26 mouse cellular contexts compared by ENCODE assay signal in genomic region chr5:151037871-151038270, GRCm38 (mm10).
DNase-seq lines count a peak whose midpoint lies in the region; ATAC-seq lines count a peak whose summit lies in the region.
"Had no signal": no experiment of that assay in that cellular context is flagged by ENCODE, and none has a peak within 500 bp of the region (broad histone marks: within the 10 kb centered on the region; RNA-seq: fewer than 3 reads in every experiment).

No protein-coding gene starts in this region.

- H3K27ac ChIP-seq in forebrain, embryonic 11.5 days (ENCODE audit: low read depth, low read length), result no peak overlapping the region
- no peak overlapping the region for H3K27ac ChIP-seq in forebrain, embryonic 12.5 days
- H3K27ac ChIP-seq in hindbrain, embryonic 16.5 days (ENCODE audit: low read depth, low read length), result no peak overlapping the region
- H3K27ac ChIP-seq in hindbrain, embryonic 11.5 days (ENCODE audit: low read depth, low read length), result no peak overlapping the region
- H3K27ac ChIP-seq: heart, embryonic 13.5 days; hindbrain, embryonic 13.5 days; kidney, embryonic 15.5 days; limb, embryonic 13.5 days; lung, embryonic 15.5 days; midbrain, embryonic 10.5 days had no signal

- H3K27me3 ChIP-seq in forebrain, embryonic 11.5 days (ENCODE audit: control insufficient read depth, insufficient read depth, low read length), result no peaks in the 10 kb centered on the region
- no peaks in the 10 kb centered on the region for H3K27me3 ChIP-seq in forebrain, embryonic 12.5 days
- no peaks in the 10 kb centered on the region for H3K27me3 ChIP-seq in hindbrain, embryonic 16.5 days (replicated peaks; ENCODE audit: control insufficient read depth, insufficient read depth, low read length)
- H3K27me3 ChIP-seq in hindbrain, embryonic 11.5 days (ENCODE audit: control insufficient read depth, insufficient read depth, low read length), result no peaks in the 10 kb centered on the region
- H3K27me3 ChIP-seq: CH12.LX; heart, embryonic 13.5 days; hindbrain, embryonic 13.5 days; kidney, embryonic 15.5 days; limb, embryonic 13.5 days; lung, embryonic 15.5 days had no signal

- H3K4me3 ChIP-seq in forebrain, embryonic 11.5 days (ENCODE audit: low read depth, low read length), result no peak overlapping the region
- no peak overlapping the region for H3K4me3 ChIP-seq in forebrain, embryonic 12.5 days (replicated peaks)
- H3K4me3 ChIP-seq in hindbrain, embryonic 16.5 days (ENCODE audit: low read length), result no peak overlapping the region
- H3K4me3 ChIP-seq in hindbrain, embryonic 11.5 days (ENCODE audit: low read depth, low read length), result no peak overlapping the region
- H3K4me3 ChIP-seq: erythroblast, embryonic 14.5 days; heart, embryonic 13.5 days; hindbrain, embryonic 13.5 days; kidney, embryonic 15.5 days; limb, embryonic 13.5 days; lung, embryonic 15.5 days; midbrain, embryonic 10.5 days had no signal

- ATAC-seq in cerebellum, adult (ENCODE audit: insufficient number of reproducible peaks, low FRiP score, low TSS enrichment), result 0 out of 2 replicates have a peak, but pooled peaks have one; percentile 40
- no peak for ATAC-seq in forebrain, embryonic 11.5 days (replicated peaks; ENCODE audit: low FRiP score)
- no peak for ATAC-seq in forebrain, embryonic 12.5 days (ENCODE audit: low FRiP score)
- 0 out of 2 replicates have a peak, but pooled peaks have one; percentile 45 for ATAC-seq in hindbrain, embryonic 16.5 days
- ATAC-seq in hindbrain, embryonic 11.5 days (ENCODE audit: low FRiP score), result no peak
- ATAC-seq: activated CD4-positive, CD25-positive, alpha-beta regulatory T cell, adult 4 months; forebrain, embryonic 14.5 days had no signal

- no peaks in the 10 kb centered on the region for H3K36me3 ChIP-seq in forebrain, embryonic 11.5 days (ENCODE audit: control insufficient read depth, insufficient read depth, low read length)
- H3K36me3 ChIP-seq in forebrain, embryonic 12.5 days (replicated peaks), result no peaks in the 10 kb centered on the region
- no peaks in the 10 kb centered on the region for H3K36me3 ChIP-seq in hindbrain, embryonic 16.5 days (ENCODE audit: control insufficient read depth, insufficient read depth, low read length)
- H3K36me3 ChIP-seq in hindbrain, embryonic 11.5 days (ENCODE audit: control insufficient read depth, insufficient read depth, low read length), result no peaks in the 10 kb centered on the region
- H3K36me3 ChIP-seq: midbrain, embryonic 10.5 days had no signal

- 82% methylated on average over 7 of the region's 7 CpGs for WGBS in forebrain, embryonic 11.5 days
- 69% methylated on average over 7 of the region's 7 CpGs for WGBS in forebrain, embryonic 12.5 days
- WGBS in hindbrain, embryonic 16.5 days, result 60% methylated on average over 7 of the region's 7 CpGs
- WGBS in hindbrain, embryonic 11.5 days, result 87% methylated on average over 7 of the region's 7 CpGs

- no peak overlapping the region for H3K9ac ChIP-seq in forebrain, embryonic 11.5 days (ENCODE audit: low read length)
- no peak overlapping the region for H3K9ac ChIP-seq in forebrain, embryonic 12.5 days
- no peak overlapping the region for H3K9ac ChIP-seq in hindbrain, embryonic 16.5 days (ENCODE audit: low read depth, low read length)
- H3K9ac ChIP-seq in hindbrain, embryonic 11.5 days (ENCODE audit: low read depth, low read length), result no peak overlapping the region
- H3K9ac ChIP-seq: heart, embryonic 13.5 days; hindbrain, embryonic 13.5 days; kidney, embryonic 15.5 days; limb, embryonic 13.5 days; lung, embryonic 15.5 days had no signal

- no peaks in the 10 kb centered on the region for H3K4me1 ChIP-seq in forebrain, embryonic 11.5 days (replicated peaks; ENCODE audit: control insufficient read depth, insufficient read depth, low read length)
- no peaks in the 10 kb centered on the region for H3K4me1 ChIP-seq in forebrain, embryonic 12.5 days
- no peaks in the 10 kb centered on the region for H3K4me1 ChIP-seq in hindbrain, embryonic 16.5 days (ENCODE audit: control insufficient read depth, insufficient read depth, low read depth, low read length)
- no peaks in the 10 kb centered on the region for H3K4me1 ChIP-seq in hindbrain, embryonic 11.5 days (replicated peaks; ENCODE audit: control insufficient read depth, insufficient read depth, low read length)
- H3K4me1 ChIP-seq: hindbrain, embryonic 13.5 days; kidney, embryonic 15.5 days; lung, embryonic 15.5 days; midbrain, embryonic 10.5 days had no signal

- H3K9me3 ChIP-seq in forebrain, embryonic 11.5 days (ENCODE audit: control insufficient read depth, low read length), result no peaks in the 10 kb centered on the region
- no peaks in the 10 kb centered on the region for H3K9me3 ChIP-seq in forebrain, embryonic 12.5 days
- H3K9me3 ChIP-seq in hindbrain, embryonic 16.5 days (ENCODE audit: control insufficient read depth, low read length), result no peaks in the 10 kb centered on the region
- H3K9me3 ChIP-seq in hindbrain, embryonic 11.5 days (ENCODE audit: control insufficient read depth, low read length), result no peaks in the 10 kb centered on the region
- H3K9me3 ChIP-seq: hindbrain, embryonic 13.5 days; kidney, embryonic 15.5 days; lung, embryonic 15.5 days; midbrain, embryonic 10.5 days had no signal

- no peak for DNase-seq in cerebellum, adult 9-10 months
- peak; percentile 37 for DNase-seq in forebrain, embryonic 11.5 days (ENCODE audit: low spot score)
- no peak for DNase-seq in hindbrain, embryonic 11.5 days (ENCODE audit: low spot score)
- DNase-seq in ovary, adult 18-20 months (ENCODE audit: low spot score), result peak; percentile 33
- no peak for DNase-seq in ovary, postnatal 14 days (ENCODE audit: low spot score)
- DNase-seq: adrenal gland, adult 2 months; adrenal gland, postnatal 36 days; heart, postnatal 14 days; kidney, adult 18-20 months; kidney, postnatal 25 days; right cerebral cortex, postnatal 14 days; thymus, postnatal 14 days had no signal

- H3K4me2 ChIP-seq in forebrain, embryonic 11.5 days (ENCODE audit: low read depth, low read length, severe bottlenecking), result no peak overlapping the region
- H3K4me2 ChIP-seq in forebrain, embryonic 12.5 days, result no peak overlapping the region
- no peak overlapping the region for H3K4me2 ChIP-seq in hindbrain, embryonic 16.5 days (ENCODE audit: low read length)
- H3K4me2 ChIP-seq in hindbrain, embryonic 11.5 days (replicated peaks; ENCODE audit: low read depth, low read length), result no peak overlapping the region
- H3K4me2 ChIP-seq: heart, embryonic 13.5 days; hindbrain, embryonic 13.5 days; kidney, embryonic 15.5 days; limb, embryonic 13.5 days; liver, embryonic 11.5 days; lung, embryonic 15.5 days had no signal

Comparison
In these comparisons a context has a peak if more than half of its experiments do, and no peak if none do; other contexts are left out.
1. ATAC-seq: peak in cerebellum, adult (single experiment) and hindbrain, embryonic 16.5 days (single experiment); none in forebrain, embryonic 11.5 days (single experiment), forebrain, embryonic 12.5 days (single experiment) and hindbrain, embryonic 11.5 days (single experiment).
2. DNase-seq: peak in forebrain, embryonic 11.5 days (single experiment) and ovary, adult 18-20 months (single experiment); none in cerebellum, adult 9-10 months (single experiment), hindbrain, embryonic 11.5 days (single experiment) and ovary, postnatal 14 days (single experiment).